Mouse (Mus musculus) CD4-positive, CD25-positive, alpha-beta regulatory T cell, adult 2 months (primary cell): ENCODE data around the gene Tor2a.

Source experiments
- DNase-seq: peaks from one replicate; pipeline ENCODE4 v3.0.0-alpha.2; 2012; ENCODE audit warnings: low read depth, low spot score

Gene Tor2a

DNA sequence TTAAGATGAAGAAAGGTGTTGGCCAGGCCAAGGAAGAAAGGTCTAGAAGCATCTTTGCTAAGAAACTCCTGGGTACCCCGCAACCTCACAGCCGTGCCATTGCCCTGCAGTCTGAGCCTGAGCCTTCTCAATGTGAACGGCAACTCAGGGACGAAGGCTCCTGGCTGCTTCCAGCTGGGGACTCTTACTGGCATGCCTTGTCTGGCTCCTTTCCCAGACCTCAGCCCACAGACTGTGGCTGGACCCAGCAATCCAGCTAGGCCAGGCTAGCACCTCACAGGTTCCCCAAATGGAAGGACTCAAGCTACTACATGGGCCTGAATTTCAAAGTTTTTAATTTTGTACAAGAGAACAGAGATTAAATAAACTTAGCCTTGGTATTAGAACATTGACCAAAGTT, 4.8 kb downstream of the Tor2a start:
- DNase-seq = no peak

DNA sequence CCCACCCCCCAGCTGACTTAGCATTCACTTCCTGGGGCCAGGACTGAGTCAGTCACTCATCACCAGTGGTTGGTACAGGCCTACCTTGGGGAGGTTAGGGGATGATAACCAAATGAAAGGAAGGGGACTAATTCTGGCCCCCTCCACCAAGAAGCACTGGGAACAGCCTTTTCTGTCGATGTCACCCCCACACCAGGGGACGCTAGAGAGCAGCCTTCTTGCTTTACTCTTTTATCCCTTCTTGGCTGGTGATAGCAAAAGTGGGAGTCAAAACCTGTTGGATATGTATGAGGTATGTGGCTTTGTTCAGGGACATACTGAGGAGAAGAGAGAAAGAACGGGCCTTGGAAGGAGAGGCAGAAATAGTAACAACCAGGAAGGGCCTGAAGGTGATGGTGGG, 6.3 kb downstream of the Tor2a start:
- DNase-seq = no peak

DNA sequence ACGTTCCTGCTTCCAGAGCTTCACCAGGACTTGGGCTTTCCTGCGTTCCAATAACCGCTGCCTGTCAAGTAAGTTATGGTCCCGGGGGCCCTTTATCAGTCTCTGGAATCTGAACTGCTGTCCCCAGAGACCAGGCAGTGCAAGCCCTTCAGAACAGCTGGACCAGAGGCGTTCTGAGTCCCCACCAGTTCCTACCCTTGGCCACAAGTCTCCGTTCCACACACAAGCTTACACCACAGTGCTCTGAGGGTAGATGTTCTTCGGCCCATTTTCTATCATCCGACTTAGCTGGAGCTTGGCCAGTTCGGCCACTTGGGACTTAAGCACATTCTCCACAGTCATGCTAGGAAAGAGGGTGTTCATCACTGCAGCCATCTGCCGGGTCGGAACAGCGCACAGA, 10.2 kb downstream of the Tor2a start:
- no peak for DNase-seq

DNA sequence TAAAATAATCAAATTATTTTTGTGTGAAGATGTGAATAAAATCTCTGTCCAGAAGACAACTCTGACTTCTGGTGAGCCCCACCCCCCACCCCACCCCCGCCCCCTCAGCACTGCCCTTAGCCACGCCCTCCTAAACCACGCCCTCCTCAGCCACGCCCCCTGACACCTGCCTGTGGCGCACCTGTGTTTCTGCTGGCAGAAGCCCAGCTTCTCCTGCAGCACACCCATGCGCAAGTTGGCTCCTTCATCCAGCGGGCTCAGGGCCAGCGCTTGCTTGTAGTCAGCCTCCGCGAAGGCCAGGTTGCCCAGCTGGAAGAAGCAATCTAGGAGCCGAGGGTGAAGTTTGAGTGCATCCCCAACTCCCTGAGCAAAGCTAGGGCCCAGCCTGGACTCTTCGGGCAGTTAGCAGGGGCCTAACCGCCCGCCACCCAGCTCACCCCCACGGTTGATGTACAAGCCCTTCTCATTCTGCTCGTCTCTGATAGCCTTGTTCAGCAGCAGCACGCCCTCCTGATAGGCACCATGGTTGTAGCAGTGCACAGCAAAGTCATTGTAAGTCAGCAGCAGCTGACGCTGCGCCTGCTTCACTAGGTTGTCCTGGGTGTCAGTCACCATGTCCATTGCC, 11.7 kb downstream of the Tor2a start:
- no peak for DNase-seq

DNA sequence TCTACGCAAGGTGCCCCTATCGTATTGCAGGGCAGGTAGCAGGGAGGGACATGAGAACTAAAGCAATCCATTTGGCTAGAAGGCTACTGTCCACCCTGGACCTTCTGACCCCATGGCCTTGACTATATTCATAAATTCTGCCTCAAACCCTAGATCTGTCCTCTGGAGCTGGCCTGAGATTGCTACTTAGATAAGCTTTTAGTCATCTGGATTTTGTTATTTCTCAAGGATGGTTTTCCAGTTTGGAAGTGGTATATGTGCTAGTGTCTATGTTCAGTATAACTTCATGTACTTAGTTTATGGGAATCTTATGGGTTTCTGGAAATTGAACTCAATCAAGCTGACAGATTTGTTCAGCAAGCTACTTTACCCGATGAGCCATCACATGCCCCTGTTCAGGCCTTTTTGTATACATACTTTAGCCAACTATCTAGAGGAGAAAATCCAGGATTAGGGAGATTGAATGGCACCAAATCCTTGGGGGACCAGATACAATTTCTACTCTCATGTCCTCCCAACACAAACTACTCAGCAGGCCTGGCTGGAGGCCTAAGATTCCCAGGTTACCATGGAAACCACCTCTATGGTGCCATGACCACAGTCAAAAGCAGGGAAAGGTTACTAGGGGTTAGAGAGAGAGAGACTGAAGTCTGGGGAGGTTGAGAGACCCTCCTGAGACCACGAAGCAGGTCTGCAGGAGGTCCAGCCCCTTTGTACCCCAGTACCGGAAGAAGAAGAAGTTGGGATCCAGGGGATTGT, 12.5 kb downstream of the Tor2a start:
- DNase-seq = no peak

DNA sequence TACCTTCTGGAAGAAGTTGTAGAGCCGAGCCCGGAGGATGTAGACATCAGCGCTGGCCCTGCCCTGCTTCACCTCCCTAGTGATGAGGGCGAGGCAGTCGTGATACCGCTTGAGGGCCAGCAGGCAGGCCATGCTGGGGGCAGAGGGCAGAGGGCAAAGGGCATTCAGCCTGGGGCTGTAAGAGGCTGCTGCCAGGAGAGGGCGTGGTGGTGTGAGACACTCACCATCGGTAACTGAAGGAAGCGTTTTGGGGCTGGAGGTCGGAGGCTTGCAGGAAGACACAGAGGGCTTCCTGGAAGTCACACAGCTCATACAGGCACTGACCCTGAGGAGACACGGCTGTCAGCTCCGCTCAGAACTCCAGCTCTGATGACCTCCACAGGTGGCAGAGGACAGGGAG, 14.9 kb downstream of the Tor2a start:
- peak; percentile 48 for DNase-seq

DNA sequence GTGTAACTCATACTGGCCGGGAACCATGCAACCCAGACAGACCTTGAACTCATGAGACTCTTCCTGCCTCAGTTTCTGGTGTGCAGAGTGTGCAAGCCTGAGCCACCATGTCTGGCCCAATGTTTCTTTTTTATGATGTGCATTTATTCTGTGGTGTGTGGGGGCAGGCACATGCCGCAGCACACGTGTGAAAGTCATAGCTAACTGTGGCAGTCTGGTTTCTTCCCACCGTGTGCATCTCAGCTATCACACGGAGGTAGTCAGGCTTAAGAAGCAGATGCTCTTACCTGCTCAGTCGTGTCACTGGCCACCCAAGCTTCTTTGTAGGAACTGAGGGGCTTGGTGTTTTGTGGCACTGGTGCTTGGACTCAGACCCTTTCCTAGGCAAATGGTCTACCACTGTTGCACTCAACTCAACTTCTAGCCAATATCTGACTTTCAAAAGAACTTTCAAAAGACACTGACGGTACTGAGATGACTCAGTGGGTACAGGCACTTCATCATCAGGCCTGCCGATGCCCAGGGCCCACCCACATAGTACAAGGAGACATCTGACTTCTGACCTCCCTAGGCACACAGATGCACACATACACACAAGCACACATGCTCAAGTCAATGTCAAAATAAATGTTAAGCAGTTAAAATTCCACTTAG, 15.7 kb downstream of the Tor2a start:
- peak; percentile 25 for DNase-seq

DNA sequence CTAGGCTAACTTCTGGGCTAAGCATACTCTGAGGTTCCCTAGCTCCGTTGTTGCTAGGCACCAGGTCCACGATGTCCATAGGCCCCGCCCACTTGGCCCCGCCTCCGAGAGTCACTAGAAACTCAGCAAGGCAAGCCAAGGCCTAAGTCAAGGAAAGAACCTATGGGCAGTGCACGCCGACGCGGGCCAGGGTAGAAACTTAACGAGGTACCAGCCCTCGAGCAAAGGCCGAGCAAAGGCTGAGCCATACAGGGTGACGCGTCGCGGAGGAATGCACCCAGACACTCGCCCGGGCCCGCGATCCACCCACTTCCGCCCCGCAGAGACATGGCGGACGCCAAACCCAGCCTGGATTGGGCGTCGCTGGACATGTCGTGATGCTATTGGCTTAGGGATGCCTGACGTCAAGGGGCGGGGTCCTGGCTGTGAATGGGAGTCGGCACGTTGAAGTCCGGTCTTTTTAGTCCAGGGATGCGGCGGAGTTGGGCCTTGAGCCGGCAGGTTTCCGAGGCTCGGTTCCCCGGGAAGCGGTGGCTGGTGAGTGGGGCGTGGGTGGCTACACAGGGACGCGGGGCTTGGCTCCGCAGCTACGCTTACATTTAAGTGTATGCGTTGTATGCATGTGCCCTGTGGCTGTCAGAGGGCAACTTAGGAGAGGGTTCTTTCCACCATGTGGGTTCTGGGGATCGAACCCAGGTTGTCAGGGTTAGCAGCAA, 18.5 kb downstream of the Tor2a start, which contains the start of the genes Ttc16 and Ptrh1:
Gene Ttc16 (minus strand): TSS at position 275 of the 716 bp plus-strand sequence.
Gene Ptrh1 (plus strand): TSS at position 428 of the 716 bp plus-strand sequence.
- DNase-seq = peak; percentile 97

DNA sequence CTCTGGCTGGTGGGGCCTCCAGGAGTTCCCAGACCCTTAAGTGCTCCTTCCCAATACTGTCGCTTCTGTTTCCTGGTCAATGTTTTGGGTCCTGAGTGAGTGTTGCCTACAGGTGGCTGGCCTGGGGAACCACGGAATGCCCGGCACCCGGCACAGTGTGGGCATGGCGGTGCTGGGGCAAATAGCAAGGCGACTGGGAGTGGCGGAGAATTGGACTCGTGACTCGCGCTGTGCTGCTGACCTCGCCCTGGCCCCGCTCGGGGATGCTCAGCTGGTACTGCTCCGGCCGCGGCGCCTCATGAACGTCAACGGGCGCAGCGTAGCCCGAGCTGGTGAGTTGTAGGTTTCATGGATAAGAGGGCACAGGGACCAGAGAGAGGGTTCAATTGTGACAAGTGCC, 19.2 kb downstream of the Tor2a start:
- DNase-seq = peak; percentile 25

DNA sequence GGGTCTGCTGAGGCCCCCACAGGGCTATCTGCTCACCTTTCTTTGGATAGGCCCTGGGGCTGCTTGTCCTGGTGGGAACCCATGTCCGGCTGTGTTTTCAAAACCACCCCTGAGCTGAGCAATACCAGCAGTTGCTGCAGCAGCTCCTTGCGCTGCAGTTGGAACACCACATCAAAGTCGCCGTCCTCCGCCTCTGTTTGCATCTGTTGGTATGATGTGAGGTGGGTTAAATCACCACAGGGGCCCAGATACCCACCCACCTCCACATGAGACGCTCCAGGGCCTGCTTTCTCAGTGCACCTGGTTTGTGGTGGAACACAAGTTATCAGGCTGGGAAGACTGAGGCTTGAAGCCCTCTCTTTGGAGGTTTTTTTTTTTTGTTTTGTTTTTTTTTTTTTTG, 21.0 kb downstream of the Tor2a start:
- DNase-seq = no peak

DNA sequence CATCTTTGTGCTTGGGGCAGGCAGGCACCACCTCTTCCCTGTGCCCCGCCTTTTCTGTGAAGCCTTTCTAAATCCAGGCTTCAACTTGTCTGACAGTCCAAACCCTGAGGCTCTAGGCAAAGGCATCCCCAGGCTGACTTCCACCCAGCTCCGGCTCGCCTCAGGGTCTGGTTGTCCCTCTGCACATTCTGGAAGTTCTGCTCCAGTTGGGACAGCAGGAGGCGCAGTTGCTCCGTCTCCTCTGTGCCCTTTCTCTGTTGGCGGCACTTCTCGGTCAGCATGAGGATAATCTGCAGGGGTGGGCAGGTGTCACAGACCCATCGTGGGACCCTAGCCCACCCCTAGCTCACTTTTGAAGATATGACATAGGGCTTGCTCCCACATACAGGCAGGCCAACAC, 22.1 kb downstream of the Tor2a start:
- peak; percentile 65 for DNase-seq

DNA sequence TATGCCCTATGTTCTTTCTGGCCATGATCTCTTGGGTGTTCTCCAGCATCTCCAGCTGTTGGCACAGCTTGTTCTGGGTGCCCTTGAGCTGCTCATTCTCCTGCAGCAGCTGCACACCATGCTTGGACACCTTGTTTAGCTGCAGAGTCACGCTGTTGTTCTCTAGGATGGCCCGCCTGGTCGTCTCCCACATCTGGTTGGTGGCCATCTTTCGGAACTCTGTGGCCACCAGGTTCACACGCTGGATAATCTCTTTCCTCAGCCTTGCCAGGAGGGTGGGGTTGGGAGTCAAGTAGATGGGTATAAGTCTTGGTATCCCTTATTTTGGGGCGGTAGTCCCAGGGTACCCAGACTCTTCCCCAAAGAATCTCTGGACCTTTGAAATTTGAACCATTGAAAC, 22.7 kb downstream of the Tor2a start:
- DNase-seq = no peak

DNA sequence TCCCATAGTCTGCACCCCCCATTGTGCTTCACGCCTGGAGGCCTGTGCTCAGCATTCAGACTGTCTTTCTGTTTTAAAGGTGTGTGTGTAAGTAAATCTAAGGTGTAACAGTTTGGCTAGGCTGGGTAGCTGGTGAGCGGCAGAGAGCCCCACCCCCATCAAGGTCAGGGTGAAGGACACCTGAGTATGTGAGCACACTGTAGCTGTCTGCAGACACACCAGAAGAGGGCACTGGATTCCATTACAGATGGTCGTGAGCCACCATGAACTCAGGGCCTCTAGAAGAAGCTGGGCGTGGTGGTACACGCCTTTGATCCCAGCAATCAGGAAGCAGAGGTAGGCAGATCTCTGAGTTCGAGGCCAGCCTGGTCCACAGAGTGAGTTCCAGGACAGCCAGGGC, 24.7 kb downstream of the Tor2a start:
- DNase-seq = no peak

DNA sequence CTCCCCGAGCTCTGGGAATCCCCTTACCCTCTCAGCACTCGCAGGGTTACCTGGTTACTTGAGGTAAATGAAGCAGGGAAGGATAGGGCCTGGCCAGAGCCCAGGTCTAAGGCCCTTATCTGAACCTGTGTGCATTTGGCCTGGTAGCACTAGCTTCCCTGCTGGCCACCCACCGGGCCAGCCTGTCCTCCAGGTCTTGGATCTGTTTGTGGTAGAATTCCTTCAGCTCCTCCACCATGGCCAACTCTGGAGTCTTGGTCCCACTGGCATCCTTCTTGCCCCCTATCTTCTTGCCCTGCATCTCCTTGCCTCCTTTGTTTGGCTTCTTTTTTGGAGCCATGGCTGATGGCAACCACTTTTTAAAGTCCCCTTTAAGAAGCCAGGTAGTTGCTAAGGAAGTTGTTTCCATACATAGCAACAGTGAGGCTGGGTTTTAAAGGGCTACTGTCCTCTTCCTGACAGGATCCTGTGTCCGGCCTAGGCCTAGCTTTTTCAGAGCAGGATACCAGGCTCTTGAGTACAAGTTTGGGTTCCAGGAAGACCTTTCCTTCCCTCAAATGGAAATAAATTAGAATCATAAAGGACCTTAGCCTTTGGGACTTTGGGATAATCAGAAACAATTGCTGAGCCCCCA, 27.1 kb downstream of the Tor2a start, which contains the start of gene Cfap157:
Gene Cfap157 (minus strand): TSS at position 381 of the 634 bp plus-strand sequence.
- DNase-seq = no peak

DNA sequence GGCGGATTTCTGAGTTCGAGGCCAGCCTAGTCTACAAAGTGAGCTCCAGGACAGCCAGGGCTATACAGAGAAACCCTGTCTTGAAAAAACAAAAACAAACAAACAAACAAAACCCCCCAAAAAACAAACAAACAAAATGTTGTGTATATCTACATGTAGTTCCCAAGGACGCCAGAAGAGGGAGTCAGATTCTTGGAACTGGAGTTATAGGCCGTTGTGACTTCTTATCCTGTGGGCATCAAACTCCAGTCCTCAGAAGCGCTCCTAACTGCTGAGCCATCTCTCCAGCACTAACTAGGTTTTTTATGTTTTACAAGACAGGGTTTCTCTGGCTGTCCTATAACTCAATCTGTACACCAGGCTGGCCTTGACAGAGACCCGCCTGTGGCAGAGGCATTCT, 30.1 kb downstream of the Tor2a start:
- peak; percentile 62 for DNase-seq

DNA sequence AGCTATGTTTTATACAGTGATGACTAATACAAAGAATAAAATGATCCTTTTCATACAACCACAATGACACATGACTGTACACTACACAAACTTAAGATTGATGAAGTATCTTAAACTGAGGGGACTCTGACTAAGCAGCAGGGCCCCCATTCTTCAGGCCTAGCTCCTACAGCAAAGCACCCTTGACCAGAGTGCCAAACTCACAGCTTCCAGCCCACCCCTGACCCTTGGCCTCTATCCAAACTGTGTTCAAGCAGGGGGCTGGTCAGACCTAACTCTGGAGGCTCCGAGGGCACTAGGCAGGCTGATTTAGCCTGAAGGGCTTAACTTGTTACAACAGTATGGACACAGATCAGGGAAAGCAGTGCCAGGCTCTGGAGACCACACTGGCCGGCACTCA, 31.5 kb downstream of the Tor2a start:
- no peak for DNase-seq

DNA sequence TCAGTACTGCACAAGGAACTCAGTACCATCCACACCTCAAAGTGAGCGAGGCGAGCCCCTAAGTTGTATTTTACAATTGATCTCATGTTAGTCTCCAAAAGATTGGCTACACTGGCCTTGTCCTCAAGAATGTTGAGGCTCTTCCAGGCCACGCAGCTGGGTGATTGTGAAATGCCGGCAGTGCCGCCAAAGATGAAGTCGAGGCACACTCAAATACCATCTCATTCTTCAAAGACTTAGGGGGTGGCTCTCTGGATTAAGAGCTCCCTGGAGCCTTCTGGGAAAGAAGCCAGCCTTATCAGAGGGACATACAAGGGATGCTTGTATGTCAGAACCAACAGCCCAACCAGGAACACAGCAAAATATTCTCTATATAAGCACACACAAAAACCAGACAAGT, 34.3 kb downstream of the Tor2a start:
- no peak for DNase-seq

DNA sequence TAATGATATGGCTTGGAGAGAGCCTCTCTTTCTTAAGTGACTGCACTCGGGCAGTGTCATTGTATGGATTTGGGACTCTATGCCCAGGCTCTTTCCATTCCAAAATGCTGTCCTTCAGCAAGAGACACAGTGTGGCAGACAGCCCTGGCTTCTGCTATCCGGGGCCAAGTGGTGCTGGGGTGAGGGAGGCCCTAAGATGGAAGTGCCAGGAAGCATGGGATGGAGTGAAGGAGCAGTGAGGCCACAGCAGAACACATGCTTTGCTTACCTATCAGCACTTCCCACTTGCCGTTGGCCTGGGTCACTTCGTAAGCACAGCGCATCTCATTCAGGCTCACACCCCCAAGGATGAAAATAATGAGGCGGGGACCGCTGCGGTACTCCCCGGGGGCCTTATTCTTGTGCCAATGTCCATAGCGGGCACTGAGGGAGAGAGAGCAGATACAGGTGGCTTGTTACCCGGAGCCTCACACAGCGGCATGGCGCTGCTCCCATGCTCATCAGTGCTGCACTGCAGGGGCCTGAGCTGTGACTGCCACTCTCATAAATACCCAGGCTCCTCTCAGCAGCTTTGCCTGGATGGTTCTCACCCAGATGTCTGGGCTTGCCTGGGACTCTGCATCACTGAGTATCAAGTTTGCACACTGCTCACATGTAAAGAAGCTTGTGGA, 38.8 kb downstream of the Tor2a start:
- no peak for DNase-seq

DNA sequence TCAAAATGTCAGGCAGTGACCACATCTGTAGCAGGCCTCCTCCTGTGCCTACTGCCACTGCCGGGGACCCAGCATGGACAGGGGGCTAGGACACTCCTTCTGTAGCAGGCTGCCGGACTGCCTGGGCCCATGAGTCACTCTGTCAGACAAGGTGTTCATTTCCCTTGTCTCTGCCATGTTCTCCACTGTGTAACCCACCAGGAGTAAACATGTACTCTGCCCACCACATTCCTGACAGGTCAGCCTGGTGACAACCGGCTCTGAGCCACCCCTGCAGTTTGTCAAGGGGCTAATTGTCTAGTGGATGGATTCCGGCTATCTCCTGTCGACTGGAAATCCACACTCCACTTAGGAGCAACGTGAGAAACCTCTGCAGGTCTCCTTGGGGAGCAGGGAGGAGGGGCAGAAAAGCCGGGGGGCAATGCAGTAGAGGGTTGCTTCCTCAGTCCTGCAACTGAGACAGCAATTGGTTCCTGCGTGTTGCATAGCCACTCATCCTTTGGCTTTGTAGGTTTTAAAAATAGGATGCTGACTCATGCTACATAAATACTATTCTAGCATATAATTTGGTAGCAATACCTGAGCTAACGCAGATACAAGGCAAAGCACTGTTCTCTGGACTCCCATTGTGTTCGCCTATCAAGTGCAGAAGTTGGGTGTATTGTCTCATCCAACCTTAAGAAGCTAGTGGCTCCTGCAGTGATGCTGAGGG, 41.4 kb downstream of the Tor2a start:
- no peak for DNase-seq

DNA sequence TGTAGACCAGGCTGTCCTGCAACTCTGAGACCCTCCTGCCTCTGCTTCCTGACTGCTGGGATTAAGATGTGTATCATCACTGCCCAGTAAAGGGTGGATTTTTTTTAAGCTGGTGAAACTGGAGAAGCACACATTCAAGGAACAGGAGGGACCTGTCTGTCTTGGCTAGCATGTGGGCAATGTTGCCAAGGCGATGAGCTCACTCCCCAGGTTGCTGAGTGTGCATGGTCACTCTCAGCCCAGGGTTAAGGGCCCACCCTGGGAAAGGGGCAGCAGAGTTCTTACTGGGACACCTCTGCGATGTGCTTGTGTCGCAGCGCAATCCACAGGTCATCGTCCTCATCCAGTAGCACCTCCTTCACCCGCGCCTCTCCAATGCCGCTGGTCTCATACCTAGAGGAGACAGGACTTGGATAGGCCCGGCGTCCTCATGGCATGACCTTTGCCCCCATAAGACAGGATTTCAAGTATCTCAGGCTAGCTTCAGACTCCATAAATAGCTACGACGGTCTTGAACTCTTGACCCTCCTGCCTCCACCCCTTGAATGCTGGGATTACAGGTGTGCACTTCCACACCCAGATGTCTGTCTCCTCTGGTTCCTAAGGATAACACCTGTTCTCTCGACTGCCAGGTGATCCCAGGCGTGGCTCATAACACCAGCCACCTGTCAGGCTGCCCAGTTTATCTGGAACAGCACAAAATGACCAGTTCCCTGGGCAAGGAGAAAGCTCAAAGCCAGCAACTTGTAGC, 52.0 kb downstream of the Tor2a start:
- DNase-seq = no peak
